Mouse (Mus musculus) myocyte (in vitro differentiated cells): Measurements from ENCODE around the gene Map3k19.

ENCODE experiments used
- CEBPB ChIP-seq: IDR thresholded peaks from 2 replicates; pipeline ENCODE4 v1.6.1; 2011; ENCODE audit warnings: mild to moderate bottlenecking, moderate library complexity; ENCODE audit not compliant: poor library complexity, insufficient read depth, severe bottlenecking
- E2F4 ChIP-seq: IDR thresholded peaks from one replicate; pipeline ENCODE4 v1.6.1; 2011; ENCODE audit warnings: mild to moderate bottlenecking, control low read depth, moderate library complexity; ENCODE audit not compliant: insufficient read depth
- MAX ChIP-seq: IDR thresholded peaks from one replicate; pipeline ENCODE4 v1.6.1; 2011; ENCODE audit warnings: low read depth, mild to moderate bottlenecking, control low read depth
- MYOD1 ChIP-seq, 3 experiments: IDR thresholded peaks; one replicate each; pipeline ENCODE4 v1.6.1; 2011; ENCODE audit warnings: control low read depth in 2 of 3, low read depth in 2 of 3, mild to moderate bottlenecking in 2 of 3, moderate library complexity in 1 of 3; ENCODE audit not compliant: insufficient read length in 2 of 3, control insufficient read depth in 1 of 3
- POLR2A ChIP-seq: IDR thresholded peaks from one replicate; pipeline ENCODE4 v1.6.1; 2011; ENCODE audit warnings: low read depth, mild to moderate bottlenecking, control low read depth, moderate library complexity; ENCODE audit not compliant: insufficient read length
- POLR2AphosphoS2 ChIP-seq: IDR thresholded peaks from one replicate; pipeline ENCODE4 v1.6.1; 2011; ENCODE audit warnings: low read depth, control low read depth; ENCODE audit not compliant: insufficient read length
- SRF ChIP-seq: IDR thresholded peaks from one replicate; pipeline ENCODE4 v1.6.1; 2011; ENCODE audit warnings: low read depth; ENCODE audit not compliant: control insufficient read depth, insufficient read length
- TCF12 ChIP-seq: IDR thresholded peaks from one replicate; pipeline ENCODE4 v1.6.1; 2011; ENCODE audit warnings: mild to moderate bottlenecking, control low read depth; ENCODE audit not compliant: poor library complexity, insufficient read depth, severe bottlenecking
- USF1 ChIP-seq: IDR thresholded peaks from one replicate; pipeline ENCODE4 v1.6.1; 2011; ENCODE audit warnings: low read depth, mild to moderate bottlenecking, control low read depth, moderate library complexity

DNA sequence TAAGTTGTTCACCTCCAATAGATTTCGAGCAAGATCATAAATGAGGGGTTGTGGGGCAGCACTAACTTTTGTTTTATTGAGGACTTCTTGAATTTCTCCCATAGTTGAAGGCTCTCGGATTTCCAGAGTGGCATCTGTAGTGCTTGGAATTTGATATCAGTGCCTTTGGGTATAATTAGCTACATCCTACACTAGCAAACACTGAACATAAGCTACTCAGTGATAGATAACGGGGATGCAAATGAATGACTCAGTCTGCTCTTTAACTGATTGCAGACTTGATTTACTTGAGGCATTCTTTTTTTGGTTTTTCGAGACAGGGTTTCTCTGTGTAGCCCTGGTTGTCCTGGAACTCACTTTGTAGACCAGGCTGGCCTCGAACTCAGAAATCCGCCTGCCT, 65.9 kb downstream of the Map3k19 start:
- no peak for TF ChIP-seq MAX
- no peak for TF ChIP-seq SRF
- no peak for TF ChIP-seq POLR2A
- TF ChIP-seq E2F4, result no peak
- TF ChIP-seq USF1, result no peak
- no peak for TF ChIP-seq POLR2AphosphoS2
- TF ChIP-seq CEBPB, result no peak
- TF ChIP-seq TCF12, result no peak
- no peak for TF ChIP-seq MYOD1 (IDR thresholded peaks at IDR 0.05; ENCODE audit: control insufficient read depth in 1 of 3, insufficient read length in 2 of 3, low read depth in 2 of 3)
